Mouse (Mus musculus): ENCODE results near the gene Cd44.

The Cd44 gene

GRCm38 (mm10) chr2:102763176-102763575 is 138.3 kb downstream of the Cd44 start:
- no peak for DNase-seq (ENCODE audit: low read depth, low spot score)
